Mouse (Mus musculus) embryonic fibroblast, embryonic 13.5 days (primary cell): ENCODE results near the gene Olfr68.
"Not testable (repeated sequence)": the region's sequence is repeated elsewhere in the genome, so short reads cannot be mapped to it uniquely, and the experiment has no call there.

Source experiments
- CTCF ChIP-seq: IDR thresholded peaks from 2 replicates; pipeline ENCODE4 v1.5.1; 2011; ENCODE audit warnings: mild to moderate bottlenecking, control low read depth, low read length, moderate library complexity, borderline replicate concordance; ENCODE audit not compliant: insufficient read depth
- POLR2A ChIP-seq: IDR thresholded peaks from 2 replicates; pipeline ENCODE4 v1.6.1; 2011; ENCODE audit warnings: low read depth, mild to moderate bottlenecking, control low read depth, low read length, moderate library complexity

- not testable (repeated sequence) for TF ChIP-seq CTCF, POLR2A
Observed at GRCm38 (mm10) chr7:103827139-103827538, 47.6 kb upstream of the Olfr68 start.
